Mouse (Mus musculus): ENCODE results near the gene Fgfr2.

DNA sequence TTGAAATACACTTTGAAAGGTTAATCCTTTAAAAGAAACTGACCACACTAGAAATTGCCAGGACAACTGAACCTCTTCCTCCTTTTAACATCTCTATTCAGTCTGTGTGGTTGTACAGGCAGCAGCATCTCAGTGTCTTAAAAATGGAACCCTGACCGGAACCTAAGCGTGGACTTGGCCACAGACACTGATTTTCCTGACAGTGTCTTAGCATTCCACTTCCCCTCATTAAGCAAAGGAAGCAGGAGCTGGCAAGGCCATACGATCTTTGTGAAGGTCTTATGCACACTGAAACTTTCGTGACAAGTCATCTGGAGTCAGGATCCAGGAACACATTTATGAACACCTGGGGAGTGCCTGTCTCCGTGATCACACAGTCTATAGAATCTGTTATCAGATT, 339.0 kb downstream of the Fgfr2 start:
- TF ChIP-seq CTCF (IDR thresholded peaks at IDR 0.05; ENCODE audit: low read depth), result no peak
- no peak for TF ChIP-seq EP300 (IDR thresholded peaks at IDR 0.05; ENCODE audit: low read depth)

Data from liver, postnatal 0 days (tissue).